Mouse (Mus musculus) retina, adult 2 months (tissue): ENCODE results near the gene Tmem215.

ENCODE experiments used
- DNase-seq: peaks from one replicate; pipeline ENCODE4 v3.0.0-alpha.2; 2012; ENCODE audit warnings: low read depth, low spot score

Gene Tmem215

GRCm38 (mm10) chr4:40471880-40472279 lies at the start of gene Tmem215:
Tmem215 (plus strand) TSS chr4:40472180.
- DNase-seq, result no peak

GRCm38 (mm10) chr4:40431916-40432315 lies 40.1 kb upstream of the Tmem215 start:
- no peak for DNase-seq

- no peak for DNase-seq
Observed at GRCm38 (mm10) chr4:40433379-40433778, 38.6 kb upstream of the Tmem215 start.

GRCm38 (mm10) chr4:40434388-40434787 lies 37.6 kb upstream of the Tmem215 start:
- no peak for DNase-seq

GRCm38 (mm10) chr4:40443565-40443964 lies 28.4 kb upstream of the Tmem215 start:
- no peak for DNase-seq

- DNase-seq, result no peak
Observed at GRCm38 (mm10) chr4:40472700-40473530, 935 bp downstream of the Tmem215 start.

- no peak for DNase-seq
Observed at GRCm38 (mm10) chr4:40473911-40474310, 1.9 kb downstream of the Tmem215 start.

GRCm38 (mm10) chr4:40477963-40478362 lies 6.0 kb downstream of the Tmem215 start:
- DNase-seq, result no peak

- no peak for DNase-seq
Observed at GRCm38 (mm10) chr4:40486546-40486945, 14.6 kb downstream of the Tmem215 start.

- no peak for DNase-seq
Observed at GRCm38 (mm10) chr4:40491731-40492130, 19.8 kb downstream of the Tmem215 start.

GRCm38 (mm10) chr4:40496354-40496753 lies 24.4 kb downstream of the Tmem215 start:
- no peak for DNase-seq

GRCm38 (mm10) chr4:40496828-40497227 lies 24.8 kb downstream of the Tmem215 start:
- no peak for DNase-seq

GRCm38 (mm10) chr4:40499812-40500591 lies 28.0 kb downstream of the Tmem215 start:
- DNase-seq, result no peak

- no peak for DNase-seq
Observed at GRCm38 (mm10) chr4:40502459-40502858, 30.5 kb downstream of the Tmem215 start.

- DNase-seq, result no peak
Observed at GRCm38 (mm10) chr4:40509534-40509933, 37.6 kb downstream of the Tmem215 start.

- no peak for DNase-seq
Observed at GRCm38 (mm10) chr4:40513235-40513634, 41.3 kb downstream of the Tmem215 start.

- DNase-seq, result no peak
Observed at GRCm38 (mm10) chr4:40518545-40519324, 46.8 kb downstream of the Tmem215 start.
